Mouse (Mus musculus) cerebellum, adult 8-10 months (tissue): Measurements from ENCODE around the gene Dnal1.
"Not testable (repeated sequence)": the region's sequence is repeated elsewhere in the genome, so short reads cannot be mapped to it uniquely, and the experiment has no call there.

Source experiments
- DNase-seq: peaks from one replicate; pipeline ENCODE4 v3.0.0; 2022

The Dnal1 gene

GRCm38 (mm10) chr12:84114153-84114994 is at the start of gene Dnal1:
TSS of gene Dnal1 (plus strand) at chr12:84114366.
- peak; percentile 84 for DNase-seq

GRCm38 (mm10) chr12:84064621-84065020 is 49.5 kb upstream of the Dnal1 start:
- no peak for DNase-seq

- DNase-seq = no peak
Measured at GRCm38 (mm10) chr12:84067752-84068151, 46.4 kb upstream of the Dnal1 start.

- DNase-seq = no peak
Measured at GRCm38 (mm10) chr12:84068296-84068695, 45.9 kb upstream of the Dnal1 start.

GRCm38 (mm10) chr12:84068986-84069385 is 45.2 kb upstream of the Dnal1 start, which contains the start of gene Acot5:
TSS of gene Acot5 (plus strand) at chr12:84069325.
- DNase-seq = no peak

GRCm38 (mm10) chr12:84069582-84069981 is 44.6 kb upstream of the Dnal1 start:
- peak; percentile 29 for DNase-seq

- DNase-seq = no peak
Measured at GRCm38 (mm10) chr12:84071696-84072095, 42.5 kb upstream of the Dnal1 start.

GRCm38 (mm10) chr12:84077371-84077990 is 36.7 kb upstream of the Dnal1 start:
- DNase-seq = no peak

GRCm38 (mm10) chr12:84083842-84084241 is 30.3 kb upstream of the Dnal1 start:
- DNase-seq = no peak

- no peak for DNase-seq
Measured at GRCm38 (mm10) chr12:84084581-84084980, 29.6 kb upstream of the Dnal1 start.

GRCm38 (mm10) chr12:84094666-84095065 is 19.5 kb upstream of the Dnal1 start:
- DNase-seq = not testable (repeated sequence)

- no peak for DNase-seq
Measured at GRCm38 (mm10) chr12:84099605-84100004, 14.6 kb upstream of the Dnal1 start.

- DNase-seq = no peak
Measured at GRCm38 (mm10) chr12:84100071-84100470, 14.1 kb upstream of the Dnal1 start.

GRCm38 (mm10) chr12:84100604-84101492 is 13.3 kb upstream of the Dnal1 start, which contains the start of gene Acot6:
TSS of gene Acot6 (plus strand) at chr12:84100654.
- DNase-seq = peak; percentile 49

GRCm38 (mm10) chr12:84101493-84101845 is 12.7 kb upstream of the Dnal1 start:
- DNase-seq = no peak

GRCm38 (mm10) chr12:84107012-84107411 is 7.2 kb upstream of the Dnal1 start:
- DNase-seq = no peak

- DNase-seq = no peak
Measured at GRCm38 (mm10) chr12:84107692-84108091, 6.5 kb upstream of the Dnal1 start.

GRCm38 (mm10) chr12:84109924-84110323 is 4.2 kb upstream of the Dnal1 start:
- no peak for DNase-seq

GRCm38 (mm10) chr12:84110814-84111213 is 3.4 kb upstream of the Dnal1 start:
- no peak for DNase-seq

GRCm38 (mm10) chr12:84113676-84114075 is 490 bp upstream of the Dnal1 start:
- no peak for DNase-seq

GRCm38 (mm10) chr12:84119584-84119983 is 5.4 kb downstream of the Dnal1 start:
- no peak for DNase-seq

- no peak for DNase-seq
Measured at GRCm38 (mm10) chr12:84125892-84126291, 11.7 kb downstream of the Dnal1 start.

GRCm38 (mm10) chr12:84126899-84127298 is 12.7 kb downstream of the Dnal1 start:
- no peak for DNase-seq
